Mouse (Mus musculus): ENCODE measurements at regions not wholly inside any gene's neighbourhood (a gene's known extent, or its start where the extent isn't known, plus 50 kb on each side); places are given as distances from the start of the nearest gene placed in this dataset.

DNA sequence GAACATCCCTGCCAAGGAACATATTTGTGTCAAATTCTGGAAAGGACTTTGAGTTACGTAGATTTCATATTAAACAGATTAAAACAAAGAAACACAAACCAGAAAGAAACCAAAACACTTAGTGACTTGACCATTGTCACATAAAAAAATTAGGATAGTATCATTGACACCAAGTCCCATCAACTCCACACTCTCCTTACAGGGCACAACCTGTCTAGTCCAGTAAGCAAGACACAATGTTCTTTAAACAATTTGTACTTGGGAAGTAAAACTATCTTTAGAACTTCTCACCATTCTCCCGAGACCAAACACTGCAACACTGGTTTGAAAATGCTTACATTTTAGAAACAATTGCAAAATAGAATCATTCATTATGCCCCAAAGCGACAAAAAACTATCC lies 277.7 kb downstream of the Ostf1 start:
- no peak overlapping the region for H3K4me2 ChIP-seq (ENCODE audit: low read depth, low read length)
- no peak overlapping the region for H3K9ac ChIP-seq (replicated peaks; ENCODE audit: low read depth, low read length)
- DNase-seq (ENCODE audit: low spot score) = no peak
- H3K4me3 ChIP-seq (ENCODE audit: low read depth, low read length) = no peak overlapping the region
- no peak overlapping the region for H3K27ac ChIP-seq (ENCODE audit: low read depth)
- ATAC-seq (ENCODE audit: insufficient read depth, low read depth) = no peak
- no peaks in the 10 kb centered on the region for H3K27me3 ChIP-seq (ENCODE audit: control insufficient read depth, insufficient read depth, low read length)
- TF ChIP-seq CTCF (IDR thresholded peaks at IDR 0.05; ENCODE audit: low read depth) = no peak
- TF ChIP-seq EP300 (IDR thresholded peaks at IDR 0.05; ENCODE audit: low read depth) = no peak
- 77% methylated on average over 3 of the region's 3 CpGs for WGBS
- H3K9me3 ChIP-seq (replicated peaks; ENCODE audit: control insufficient read depth, low read length) = no peaks in the 10 kb centered on the region
- H3K36me3 ChIP-seq (replicated peaks; ENCODE audit: control insufficient read depth, insufficient read depth, low read length) = no peaks in the 10 kb centered on the region
- no peaks in the 10 kb centered on the region for H3K4me1 ChIP-seq (ENCODE audit: control insufficient read depth, insufficient read depth)

- 61% methylated on average over 2 of the region's 2 CpGs for WGBS
- Histone ChIP-seq H3K4me1 (ENCODE audit: control insufficient read depth, insufficient read depth) (no peaks in the 10 kb centered on the region), H3K9ac (replicated peaks; ENCODE audit: low read depth, low read length) (no peak overlapping the region), H3K27ac (ENCODE audit: low read depth) (no peak overlapping the region), H3K4me3 (ENCODE audit: low read depth, low read length) (no peak overlapping the region), H3K36me3 (replicated peaks; ENCODE audit: control insufficient read depth, insufficient read depth, low read length) (no peaks in the 10 kb centered on the region), H3K27me3 (ENCODE audit: control insufficient read depth, insufficient read depth, low read length) (no peaks in the 10 kb centered on the region), H3K9me3 (replicated peaks; ENCODE audit: control insufficient read depth, low read length) (no peaks in the 10 kb centered on the region), H3K4me2 (ENCODE audit: low read depth, low read length) (no peak overlapping the region)
- DNase-seq (ENCODE audit: low spot score) = no peak
- ATAC-seq (ENCODE audit: insufficient read depth, low read depth) = no peak
- TF ChIP-seq CTCF (IDR thresholded peaks at IDR 0.05; ENCODE audit: low read depth) = no peak
- TF ChIP-seq EP300 (IDR thresholded peaks at IDR 0.05; ENCODE audit: low read depth) = no peak
These were observed 285.9 kb downstream of the Ostf1 start for GRCm38 (mm10) chr19:18345735-18346134.

DNA sequence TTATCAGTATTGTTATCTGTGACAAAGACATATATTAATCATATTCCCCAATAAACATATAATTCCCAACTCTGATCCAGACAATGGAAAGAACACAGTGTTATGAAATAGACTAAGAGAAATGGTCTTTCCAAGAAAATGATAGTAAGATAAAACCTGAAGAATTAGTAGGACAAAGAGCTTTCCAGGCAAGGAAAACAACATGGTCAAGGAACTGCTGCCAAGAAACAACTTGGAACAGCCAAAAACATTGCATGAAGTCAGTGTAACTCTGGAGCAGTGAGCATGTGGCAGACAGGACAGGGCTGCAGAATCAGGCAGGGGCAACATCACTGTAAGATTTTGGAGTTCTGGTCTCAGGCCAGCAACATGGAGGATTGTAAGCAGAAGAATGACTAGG lies 288.0 kb downstream of the Ostf1 start:
- Histone ChIP-seq H3K4me1 (ENCODE audit: control insufficient read depth, insufficient read depth) (no peaks in the 10 kb centered on the region), H3K27me3 (ENCODE audit: control insufficient read depth, insufficient read depth, low read length) (no peaks in the 10 kb centered on the region), H3K4me2 (ENCODE audit: low read depth, low read length) (no peak overlapping the region), H3K36me3 (replicated peaks; ENCODE audit: control insufficient read depth, insufficient read depth, low read length) (no peaks in the 10 kb centered on the region), H3K27ac (ENCODE audit: low read depth) (no peak overlapping the region), H3K9me3 (replicated peaks; ENCODE audit: control insufficient read depth, low read length) (no peaks in the 10 kb centered on the region), H3K4me3 (ENCODE audit: low read depth, low read length) (no peak overlapping the region), H3K9ac (replicated peaks; ENCODE audit: low read depth, low read length) (no peak overlapping the region)
- TF ChIP-seq CTCF (IDR thresholded peaks at IDR 0.05; ENCODE audit: low read depth) (no peak), EP300 (IDR thresholded peaks at IDR 0.05; ENCODE audit: low read depth) (no peak)
- ATAC-seq (ENCODE audit: insufficient read depth, low read depth) (no peak), DNase-seq (ENCODE audit: low spot score) (no peak)

GRCm38 (mm10) chr19:18343003-18343402 lies 288.6 kb downstream of the Ostf1 start:
- 32% methylated on average over 1 of the region's 1 CpGs for WGBS
- H3K4me3 ChIP-seq (ENCODE audit: low read depth, low read length) = no peak overlapping the region

GRCm38 (mm10) chr19:18337819-18338555 lies 293.6 kb downstream of the Ostf1 start:
- no peaks in the 10 kb centered on the region for H3K4me1 ChIP-seq (ENCODE audit: control insufficient read depth, insufficient read depth)
- H3K9me3 ChIP-seq (replicated peaks; ENCODE audit: control insufficient read depth, low read length) = no peaks in the 10 kb centered on the region
- no peak for TF ChIP-seq CTCF (IDR thresholded peaks at IDR 0.05; ENCODE audit: low read depth)
- TF ChIP-seq EP300 (IDR thresholded peaks at IDR 0.05; ENCODE audit: low read depth) = no peak
- DNase-seq (ENCODE audit: low spot score) (no peak), ATAC-seq (ENCODE audit: insufficient read depth, low read depth) (no peak)
- no peaks in the 10 kb centered on the region for H3K27me3 ChIP-seq (ENCODE audit: control insufficient read depth, insufficient read depth, low read length)
- WGBS = 88% methylated on average over 7 of the region's 7 CpGs
- H3K27ac ChIP-seq (ENCODE audit: low read depth) = no peak overlapping the region
- no peaks in the 10 kb centered on the region for H3K36me3 ChIP-seq (replicated peaks; ENCODE audit: control insufficient read depth, insufficient read depth, low read length)
- no peak overlapping the region for H3K9ac ChIP-seq (replicated peaks; ENCODE audit: low read depth, low read length)
- no peak overlapping the region for H3K4me2 ChIP-seq (ENCODE audit: low read depth, low read length)
- no peak overlapping the region for H3K4me3 ChIP-seq (ENCODE audit: low read depth, low read length)

More at GRCm38 (mm10) chr19:18343003-18343402, 288.6 kb downstream of the Ostf1 start:
- Histone ChIP-seq H3K36me3 (replicated peaks; ENCODE audit: control insufficient read depth, insufficient read depth, low read length) (no peaks in the 10 kb centered on the region), H3K27me3 (ENCODE audit: control insufficient read depth, insufficient read depth, low read length) (no peaks in the 10 kb centered on the region), H3K9me3 (replicated peaks; ENCODE audit: control insufficient read depth, low read length) (no peaks in the 10 kb centered on the region), H3K27ac (ENCODE audit: low read depth) (no peak overlapping the region), H3K4me2 (ENCODE audit: low read depth, low read length) (no peak overlapping the region), H3K4me1 (ENCODE audit: control insufficient read depth, insufficient read depth) (no peaks in the 10 kb centered on the region), H3K9ac (replicated peaks; ENCODE audit: low read depth, low read length) (no peak overlapping the region)
- peak; percentile 47; the same call in 1 of the 2 replicates for ATAC-seq (ENCODE audit: insufficient read depth, low read depth)
- peak; percentile 31 for DNase-seq (ENCODE audit: low spot score)
- TF ChIP-seq EP300 (IDR thresholded peaks at IDR 0.05; ENCODE audit: low read depth) = no peak

- 63% methylated on average over 4 of the region's 4 CpGs for WGBS
- H3K4me2 ChIP-seq (ENCODE audit: low read depth, low read length) = no peak overlapping the region
- H3K9me3 ChIP-seq (replicated peaks; ENCODE audit: control insufficient read depth, low read length) = no peaks in the 10 kb centered on the region
- DNase-seq (ENCODE audit: low spot score) (no peak), ATAC-seq (ENCODE audit: insufficient read depth, low read depth) (no peak)
- no peak overlapping the region for H3K9ac ChIP-seq (replicated peaks; ENCODE audit: low read depth, low read length)
- no peak overlapping the region for H3K27ac ChIP-seq (ENCODE audit: low read depth)
- H3K27me3 ChIP-seq (ENCODE audit: control insufficient read depth, insufficient read depth, low read length) = no peaks in the 10 kb centered on the region
- H3K4me1 ChIP-seq (ENCODE audit: control insufficient read depth, insufficient read depth) = no peaks in the 10 kb centered on the region
- TF ChIP-seq CTCF (IDR thresholded peaks at IDR 0.05; ENCODE audit: low read depth) (no peak), EP300 (IDR thresholded peaks at IDR 0.05; ENCODE audit: low read depth) (no peak)
- no peaks in the 10 kb centered on the region for H3K36me3 ChIP-seq (replicated peaks; ENCODE audit: control insufficient read depth, insufficient read depth, low read length)
- H3K4me3 ChIP-seq (ENCODE audit: low read depth, low read length) = no peak overlapping the region
These were observed 295.0 kb downstream of the Ostf1 start for GRCm38 (mm10) chr19:18336637-18337036.
